Mouse (Mus musculus) hindbrain, embryonic 12.5 days (tissue): ENCODE measurements at regions not wholly inside any gene's neighbourhood (a gene's known extent, or its start where the extent isn't known, plus 50 kb on each side); places are given as distances from the start of the nearest gene placed in this dataset.

ENCODE experiments used
- ATAC-seq: fragments of 200-750 bp; cut with Nextera tagmentation; 2 replicates; pipeline ENCODE4 v1.8.0; 2017; ENCODE audit warnings: moderate TSS enrichment; ENCODE audit not compliant: low FRiP score
- H3K27ac ChIP-seq: fragments of 300-500 bp; sonication (generic); 2 replicates; pipeline ENCODE4 v1.5.1; 2016; ENCODE audit warnings: mild to moderate bottlenecking
- H3K27me3 ChIP-seq: fragments of 300-500 bp; sonication (generic); 2 replicates; pipeline ENCODE4 v1.6.1; 2016; ENCODE audit warnings: mild to moderate bottlenecking
- H3K36me3 ChIP-seq: fragments of 300-500 bp; sonication (generic); 2 replicates; pipeline ENCODE4 v1.6.1; 2016; ENCODE audit warnings: mild to moderate bottlenecking
- H3K4me1 ChIP-seq: fragments of 300-500 bp; sonication (generic); 2 replicates; pipeline ENCODE4 v1.6.1; 2016
- H3K4me2 ChIP-seq: fragments of 300-500 bp; sonication (generic); replicated peaks from 2 replicates; pipeline ENCODE4 v1.6.1; 2016; ENCODE audit warnings: mild to moderate bottlenecking
- H3K4me3 ChIP-seq: fragments of 300-500 bp; sonication (generic); 2 replicates; pipeline ENCODE4 v1.5.1; 2016; ENCODE audit warnings: mild to moderate bottlenecking
- H3K9ac ChIP-seq: fragments of 300-500 bp; sonication (generic); 2 replicates; pipeline ENCODE4 v1.6.1; 2016; ENCODE audit warnings: mild to moderate bottlenecking, moderate library complexity
- H3K9me3 ChIP-seq: fragments of 300-500 bp; sonication (generic); replicated peaks from 2 replicates; pipeline ENCODE4 v1.6.1; 2016; ENCODE audit warnings: mild to moderate bottlenecking
- WGBS: fragments of 180-500 bp; shearing (Covaris S2); methylation state at CpG from one replicate; pipeline ENCODE4 v1.1.7; 2016; 5-methylcytosine and 5-hydroxymethylcytosine counted together

DNA sequence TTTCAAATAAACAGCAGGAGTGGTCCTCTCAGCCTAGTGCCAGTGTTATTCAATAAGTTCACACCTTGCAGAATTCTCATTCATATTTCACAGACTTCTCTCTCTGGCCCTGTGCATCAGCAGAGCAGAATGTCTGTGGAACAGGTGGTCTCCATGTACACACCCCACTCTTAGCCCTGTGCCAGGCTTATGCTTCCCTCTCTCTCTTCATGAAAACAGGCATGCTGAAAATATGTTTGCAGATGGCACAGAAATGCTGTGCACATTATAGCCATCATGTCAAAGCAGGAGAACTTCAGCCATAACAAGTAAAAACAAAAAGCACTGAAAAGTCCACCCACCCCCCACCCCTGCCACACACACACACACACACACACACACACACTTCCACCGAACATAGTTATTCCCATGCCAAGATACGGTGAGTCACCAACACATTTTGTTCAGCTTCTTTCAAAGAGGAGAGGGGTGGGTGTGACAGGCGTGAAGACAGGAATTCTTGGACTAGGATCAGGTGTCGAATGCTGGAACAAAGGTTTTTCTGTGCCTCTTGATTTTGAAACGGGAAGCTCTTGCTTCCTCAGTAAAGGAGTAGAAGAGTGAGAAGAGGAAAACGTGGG lies 600.6 kb downstream of the Rwdd3 start:
- Histone ChIP-seq H3K4me3 (no peak overlapping the region), H3K36me3 (no peaks in the 10 kb centered on the region), H3K27me3 (no peaks in the 10 kb centered on the region), H3K4me2 (no peak overlapping the region), H3K27ac (no peak overlapping the region), H3K9ac (no peak overlapping the region), H3K4me1 (no peaks in the 10 kb centered on the region), H3K9me3 (no peaks in the 10 kb centered on the region)
- no peak for ATAC-seq
- whole genome bisulfite sequencing, result 44% methylated on average over 6 of the region's 6 CpGs

DNA sequence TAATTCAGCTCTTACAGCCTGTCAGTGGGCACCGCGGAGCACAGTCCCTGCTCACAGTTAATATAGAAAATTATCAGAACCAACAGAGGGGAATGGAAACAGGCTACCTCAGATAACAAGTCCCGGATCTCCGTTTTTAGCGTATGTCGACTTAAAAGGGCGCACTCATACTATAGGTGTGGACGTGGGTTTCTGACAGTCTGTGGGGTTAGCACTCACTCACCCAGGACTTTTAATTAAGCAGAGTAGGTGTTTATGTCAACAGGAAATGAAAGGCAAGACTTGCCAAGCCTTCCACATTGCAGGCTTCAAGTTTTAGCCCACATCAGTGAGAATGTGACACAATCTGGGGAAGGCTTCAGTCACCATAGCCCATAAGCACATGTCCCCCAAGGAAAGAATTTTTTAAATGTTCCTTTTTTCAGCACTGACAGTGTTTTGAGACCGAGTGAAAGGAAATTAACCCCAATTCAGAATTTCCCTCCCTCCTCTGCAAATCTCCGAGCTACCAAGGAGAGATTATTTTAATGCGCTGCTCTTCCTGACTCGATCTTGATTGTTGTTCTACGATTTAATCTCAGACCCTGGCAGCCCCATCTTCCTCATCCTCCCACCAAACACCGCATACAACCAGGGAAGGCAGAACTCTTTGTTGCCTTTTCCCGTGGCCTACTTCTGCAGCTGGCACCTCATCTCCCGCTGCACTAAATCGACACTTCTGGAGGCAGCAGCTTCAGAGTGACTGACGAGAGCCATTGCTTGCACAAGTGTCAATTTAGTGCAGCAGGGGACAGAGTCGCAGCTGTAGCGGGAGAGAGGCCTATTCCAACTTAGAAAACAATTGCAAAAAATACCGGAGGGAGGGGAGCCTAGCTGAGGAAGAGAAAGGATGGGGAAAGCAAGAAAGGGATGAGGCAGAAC lies 629.7 kb downstream of the Rwdd3 start:
- Histone ChIP-seq H3K36me3 (no peaks in the 10 kb centered on the region), H3K4me1 (peaks cover 9% of the 10 kb centered on the region; the same call in 1 of the 2 replicates), H3K9ac (no peak overlapping the region), H3K4me3 (no peak overlapping the region), H3K4me2 (0 out of 2 replicates have a peak overlapping the region, but pooled peaks have one; percentile 19), H3K9me3 (no peaks in the 10 kb centered on the region), H3K27ac (peak overlapping the region; percentile 35; the same call in 1 of the 2 replicates), H3K27me3 (no peaks in the 10 kb centered on the region)
- 50% methylated on average over 21 of the region's 21 CpGs for WGBS
- ATAC-seq, result 0 out of 2 replicates have a peak, but pooled peaks have one; percentile 38

DNA sequence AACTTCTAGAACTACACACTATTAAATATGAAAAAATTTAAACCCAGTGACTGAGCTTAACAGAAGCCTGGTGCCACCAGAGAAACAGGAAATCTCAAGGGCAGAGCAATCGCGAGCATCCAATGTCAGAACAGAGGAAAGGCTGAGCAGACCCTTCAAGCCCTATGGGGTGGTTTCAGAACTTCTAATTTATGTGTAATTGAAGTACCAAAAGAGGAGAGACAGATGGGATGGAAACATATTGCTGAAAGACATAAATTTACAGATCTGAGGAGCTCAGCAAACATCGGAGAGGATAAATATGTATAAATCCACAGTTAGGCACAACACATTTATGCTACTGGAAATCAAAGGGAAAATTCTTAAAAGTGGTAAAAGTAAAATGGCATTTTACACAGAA lies 637.6 kb downstream of the Rwdd3 start:
- no peak for ATAC-seq
- no peaks in the 10 kb centered on the region for H3K36me3 ChIP-seq
- no peaks in the 10 kb centered on the region for H3K9me3 ChIP-seq
- 83% methylated on average over 3 of the region's 3 CpGs for WGBS
- H3K4me2 ChIP-seq, result no peak overlapping the region
- H3K9ac ChIP-seq, result no peak overlapping the region
- no peak overlapping the region for H3K27ac ChIP-seq
- no peaks in the 10 kb centered on the region for H3K4me1 ChIP-seq
- H3K27me3 ChIP-seq, result no peaks in the 10 kb centered on the region
- H3K4me3 ChIP-seq, result no peak overlapping the region

DNA sequence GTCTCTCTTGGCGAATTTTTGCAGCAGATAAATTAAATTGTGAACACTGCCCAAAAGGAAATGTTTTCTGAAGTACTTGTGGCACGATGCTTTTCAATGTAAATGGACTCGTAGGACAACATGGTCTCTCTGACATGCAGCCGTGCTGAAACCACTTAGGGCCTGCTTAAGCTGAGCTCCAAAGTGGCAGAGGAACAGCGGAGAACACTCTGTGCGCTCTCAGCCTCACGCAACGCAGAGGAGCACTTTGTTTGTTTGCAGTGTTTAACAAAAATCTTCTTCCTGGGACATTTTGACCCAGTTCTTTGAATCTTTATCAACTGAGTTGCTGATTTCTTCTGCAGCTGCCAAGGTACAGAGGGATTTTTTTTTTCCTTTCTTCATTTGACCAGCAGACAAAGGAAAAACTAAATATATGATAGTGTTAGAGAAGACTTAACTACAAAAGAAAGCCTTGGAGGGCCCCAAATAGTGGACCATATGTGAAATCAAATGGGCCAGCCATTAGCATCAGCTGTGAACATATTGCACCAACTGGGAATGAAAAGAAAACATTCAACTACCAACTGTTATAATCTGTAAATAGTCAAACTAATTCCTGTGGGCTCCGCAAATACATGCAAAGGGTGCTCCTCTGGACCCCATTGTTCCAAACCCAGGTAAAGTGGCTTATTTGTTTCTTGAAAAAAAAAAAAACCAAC lies 639.5 kb downstream of the Rwdd3 start:
- WGBS, result 77% methylated on average over 9 of the region's 9 CpGs
- H3K27ac ChIP-seq, result no peak overlapping the region
- no peak overlapping the region for H3K4me2 ChIP-seq
- no peaks in the 10 kb centered on the region for H3K36me3 ChIP-seq
- no peaks in the 10 kb centered on the region for H3K9me3 ChIP-seq
- H3K9ac ChIP-seq, result no peak overlapping the region
- H3K4me3 ChIP-seq, result no peak overlapping the region
- no peaks in the 10 kb centered on the region for H3K4me1 ChIP-seq
- ATAC-seq, result no peak
- H3K27me3 ChIP-seq, result no peaks in the 10 kb centered on the region

DNA sequence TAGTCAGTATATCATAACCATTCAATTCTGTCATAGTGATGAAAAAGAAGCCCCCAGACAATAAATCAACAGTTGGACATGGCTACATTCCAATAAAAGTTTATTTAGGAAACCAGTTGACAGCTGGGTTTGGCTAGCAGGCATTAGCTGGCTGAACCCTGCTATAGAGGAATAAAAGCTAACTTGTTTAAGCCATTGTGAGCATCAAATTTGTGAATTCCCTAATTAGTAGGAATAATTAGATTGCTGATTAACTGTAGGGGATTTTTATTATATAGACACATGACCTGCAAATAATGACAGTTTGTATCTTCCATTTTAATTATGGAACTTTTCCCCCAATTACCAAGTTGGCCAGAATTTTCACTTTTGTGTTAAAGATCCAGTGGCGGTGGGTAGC lies 659.8 kb downstream of the Rwdd3 start:
- H3K36me3 ChIP-seq, result no peaks in the 10 kb centered on the region
- no peaks in the 10 kb centered on the region for H3K27me3 ChIP-seq
- H3K27ac ChIP-seq, result no peak overlapping the region
- H3K4me2 ChIP-seq, result no peak overlapping the region
- no peaks in the 10 kb centered on the region for H3K9me3 ChIP-seq
- no peak overlapping the region for H3K9ac ChIP-seq
- no peak overlapping the region for H3K4me3 ChIP-seq
- WGBS, result 92% methylated on average over 1 of the region's 1 CpGs
- H3K4me1 ChIP-seq, result no peaks in the 10 kb centered on the region
- ATAC-seq, result no peak

DNA sequence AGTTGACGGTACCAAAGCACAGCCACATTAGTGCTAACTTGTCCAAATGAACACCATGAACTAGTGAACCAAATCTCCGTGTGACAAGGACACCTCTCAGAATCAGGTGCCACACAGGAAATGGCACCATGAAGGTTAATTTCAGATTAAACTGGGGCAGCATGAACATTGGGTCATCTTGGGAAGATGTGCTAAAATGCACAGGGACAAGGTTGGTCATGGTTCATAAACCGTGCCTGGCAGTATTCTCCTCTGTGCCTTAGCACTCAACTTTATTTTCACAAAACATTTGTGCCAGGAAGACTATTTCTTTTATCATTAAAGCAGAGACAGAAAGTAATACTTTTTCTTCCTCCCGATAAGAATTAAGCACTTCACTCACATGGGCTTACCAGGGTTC lies 672.6 kb downstream of the Rwdd3 start:
- WGBS, result 85% methylated on average over 4 of the region's 4 CpGs
- no peak overlapping the region for H3K4me3 ChIP-seq
- no peak for ATAC-seq

DNA sequence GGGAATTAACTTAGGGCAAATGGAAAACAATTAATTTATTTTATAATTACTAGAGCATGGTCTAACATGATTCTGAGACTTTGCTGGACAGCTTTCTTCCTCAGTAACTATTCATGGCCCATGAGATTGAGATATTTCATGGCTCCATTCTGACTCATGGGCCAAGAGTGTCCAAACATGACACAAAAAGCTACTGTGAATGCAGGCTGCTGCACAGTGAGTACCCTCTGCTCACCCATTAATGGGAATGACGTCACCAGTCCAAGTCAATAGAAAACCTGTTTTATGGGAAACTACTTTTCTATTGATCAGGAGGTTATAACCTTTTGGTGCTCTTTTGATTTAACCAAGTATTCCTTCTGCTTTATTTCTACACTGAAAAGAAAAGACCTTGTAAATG lies 693.6 kb downstream of the Rwdd3 start:
- Histone ChIP-seq H3K27ac (no peak overlapping the region), H3K4me1 (peaks cover 9% of the 10 kb centered on the region), H3K27me3 (no peaks in the 10 kb centered on the region), H3K9me3 (no peaks in the 10 kb centered on the region), H3K4me3 (no peak overlapping the region), H3K36me3 (no peaks in the 10 kb centered on the region), H3K4me2 (no peak overlapping the region), H3K9ac (no peak overlapping the region)
- WGBS, result 49% methylated on average over 1 of the region's 1 CpGs
- ATAC-seq, result no peak

More for the DNA sequence above, 672.6 kb downstream of the Rwdd3 start:
- no peak overlapping the region for H3K9ac ChIP-seq
- no peak overlapping the region for H3K4me2 ChIP-seq
- H3K9me3 ChIP-seq, result no peaks in the 10 kb centered on the region
- H3K36me3 ChIP-seq, result no peaks in the 10 kb centered on the region
- H3K27me3 ChIP-seq, result no peaks in the 10 kb centered on the region
- no peak overlapping the region for H3K27ac ChIP-seq
- H3K4me1 ChIP-seq, result no peaks in the 10 kb centered on the region

DNA sequence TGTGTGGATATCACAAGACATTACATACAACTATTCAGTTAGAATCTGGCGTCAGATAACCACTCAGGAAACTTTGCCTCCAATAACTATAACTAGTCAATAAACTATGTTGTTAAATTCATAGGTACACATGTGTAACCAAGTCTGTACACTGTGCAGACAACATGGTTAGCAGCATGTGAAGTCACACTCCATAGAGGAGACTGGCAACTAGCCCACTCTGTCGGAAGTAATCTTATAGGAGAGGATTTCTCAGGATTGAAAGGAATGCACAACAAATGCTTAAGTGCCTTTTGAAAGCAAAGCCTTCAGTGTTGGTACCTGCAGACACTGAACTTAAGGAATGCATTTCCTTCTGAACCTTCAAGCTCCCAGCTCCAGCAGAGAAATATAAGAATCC lies 693.0 kb upstream of the Ptbp2 start:
- Histone ChIP-seq H3K9ac (no peak overlapping the region), H3K4me1 (peaks cover 16% of the 10 kb centered on the region), H3K27me3 (no peaks in the 10 kb centered on the region), H3K36me3 (no peaks in the 10 kb centered on the region), H3K27ac (no peak overlapping the region), H3K4me2 (no peak overlapping the region), H3K9me3 (no peaks in the 10 kb centered on the region), H3K4me3 (no peak overlapping the region)
- 78% methylated on average over 2 of the region's 2 CpGs for WGBS
- ATAC-seq, result no peak

DNA sequence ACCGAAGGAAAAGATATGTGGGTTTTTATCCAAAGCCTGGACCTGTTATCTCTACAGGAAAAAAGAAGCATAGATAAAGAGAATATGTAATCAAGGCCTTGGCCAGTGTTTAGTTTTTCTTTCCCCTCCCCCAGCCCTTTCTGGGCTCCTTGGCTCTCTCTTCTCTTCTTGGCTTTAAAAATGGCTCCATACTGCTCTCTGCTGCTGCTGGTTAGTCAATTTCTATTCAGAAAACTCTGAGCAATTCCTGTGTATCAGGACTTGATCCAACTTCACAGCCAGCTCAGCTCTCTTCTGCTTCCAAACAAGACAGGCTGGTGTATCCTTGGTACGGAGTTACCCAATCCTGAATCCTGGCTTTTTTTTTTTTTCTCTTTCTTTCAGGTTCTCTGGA lies 689.4 kb upstream of the Ptbp2 start:
- 0 out of 2 replicates have a peak, but pooled peaks have one; percentile 13 for ATAC-seq
- Histone ChIP-seq H3K4me2 (no peak overlapping the region), H3K9ac (no peak overlapping the region), H3K4me3 (no peak overlapping the region), H3K9me3 (no peaks in the 10 kb centered on the region), H3K27me3 (no peaks in the 10 kb centered on the region), H3K4me1 (peaks cover 20% of the 10 kb centered on the region), H3K36me3 (no peaks in the 10 kb centered on the region), H3K27ac (no peak overlapping the region)
- 78% methylated on average over 2 of the region's 2 CpGs for WGBS

DNA sequence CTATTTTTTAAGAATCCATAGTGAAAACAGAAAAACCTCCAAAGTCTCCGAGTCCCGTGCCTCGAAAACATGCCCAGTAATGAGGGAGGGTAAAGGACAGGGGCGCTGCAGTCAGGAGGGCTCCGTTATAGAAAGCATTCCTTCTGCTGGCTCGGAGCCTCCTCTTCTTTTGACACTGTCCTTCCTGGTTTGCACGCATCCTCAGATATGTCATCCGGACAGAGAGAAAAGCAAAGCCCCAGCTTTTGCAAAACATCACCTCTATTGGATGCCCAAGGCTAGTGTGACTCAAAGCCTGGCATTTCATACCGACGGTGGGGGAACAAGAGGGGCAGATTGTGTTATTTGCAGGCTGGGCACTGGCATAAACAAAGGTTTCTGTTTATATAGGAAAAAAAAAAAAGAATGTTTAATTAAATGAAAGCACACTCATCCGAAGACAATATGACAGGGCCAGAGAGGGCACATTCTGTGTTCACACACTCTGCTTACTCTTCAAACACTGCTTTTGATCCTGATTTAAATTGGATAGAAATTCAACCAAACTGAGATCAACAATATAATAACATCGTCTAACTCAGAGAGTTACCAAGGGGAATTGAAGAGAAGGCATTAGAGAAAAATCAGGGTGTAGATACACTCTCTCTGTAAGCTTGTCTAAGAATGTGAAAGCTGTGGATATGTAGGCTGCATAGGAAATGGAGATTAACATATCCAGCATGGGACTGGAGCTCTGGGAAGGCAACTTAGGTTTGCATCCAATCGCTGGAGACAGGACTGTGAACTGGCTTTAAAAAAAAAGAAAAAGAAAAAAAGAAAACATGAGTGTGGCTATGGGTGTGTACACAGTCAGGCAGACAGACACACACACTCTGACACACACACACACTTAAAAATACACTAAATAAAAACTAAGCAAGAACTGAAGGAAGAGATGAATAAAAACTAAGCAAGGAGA lies 688.7 kb upstream of the Ptbp2 start:
- 56% methylated on average over 13 of the region's 13 CpGs for WGBS
- H3K4me2 ChIP-seq, result no peak overlapping the region
- no peaks in the 10 kb centered on the region for H3K27me3 ChIP-seq

DNA sequence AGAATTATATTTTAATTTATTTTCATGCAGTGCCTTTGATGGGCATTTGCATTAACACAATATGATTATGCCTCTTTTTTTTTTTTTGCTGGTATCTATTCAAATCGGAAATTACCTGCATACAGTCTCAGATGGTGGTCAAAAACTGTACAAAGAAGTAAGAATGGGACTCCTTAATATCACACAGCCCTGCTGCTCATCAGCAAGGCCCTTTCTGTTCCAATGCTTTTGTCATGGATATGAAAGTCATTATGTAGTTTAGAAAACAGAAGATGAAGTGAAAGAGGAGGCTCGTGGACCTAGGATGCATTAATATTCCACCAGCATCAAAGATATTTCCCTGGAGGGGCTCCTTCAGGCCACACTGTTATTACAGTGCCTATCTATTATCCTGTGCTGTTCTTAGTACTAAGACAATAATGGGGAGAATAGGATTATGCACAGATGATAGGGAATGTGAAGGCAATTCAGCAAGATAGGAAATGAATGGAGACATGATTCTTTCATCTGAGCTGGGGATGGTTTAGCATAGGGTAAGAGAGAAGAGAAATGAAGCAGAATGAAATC lies 687.7 kb upstream of the Ptbp2 start:
- H3K4me1 ChIP-seq, result peaks cover 20% of the 10 kb centered on the region
- no peak overlapping the region for H3K9ac ChIP-seq
- H3K4me3 ChIP-seq, result no peak overlapping the region
- no peak overlapping the region for H3K4me2 ChIP-seq
- WGBS, result 36% methylated on average over 2 of the region's 2 CpGs
- H3K9me3 ChIP-seq, result no peaks in the 10 kb centered on the region
- H3K36me3 ChIP-seq, result no peaks in the 10 kb centered on the region
- peak overlapping the region; percentile 58 for H3K27ac ChIP-seq
- peak; percentile 87 for ATAC-seq
- H3K27me3 ChIP-seq, result no peaks in the 10 kb centered on the region

More for the DNA sequence above, 688.7 kb upstream of the Ptbp2 start:
- Histone ChIP-seq H3K9ac (no peak overlapping the region), H3K4me3 (no peak overlapping the region), H3K36me3 (no peaks in the 10 kb centered on the region), H3K4me1 (peaks cover 20% of the 10 kb centered on the region), H3K9me3 (no peaks in the 10 kb centered on the region), H3K27ac (peak overlapping the region; percentile 58)
- ATAC-seq, result peak; percentile 68
